Mouse (Mus musculus) heart, adult 2 months (tissue): ENCODE data around the gene Dusp28.

Experiments
- CTCF ChIP-seq: fragments of 200-600 bp; IDR thresholded peaks from 2 replicates; pipeline ENCODE4 v1.8.1; 2022; ENCODE audit warnings: antibody characterized with exemption, mild to moderate bottlenecking, moderate library complexity
- EP300 ChIP-seq: fragments of 200-500 bp; IDR thresholded peaks from 2 replicates; pipeline ENCODE4 v1.6.1; 2011; ENCODE audit warnings: low read depth, low read length, control low read depth; ENCODE audit not compliant: insufficient read depth
- POLR2A ChIP-seq: fragments of 200-500 bp; IDR thresholded peaks from 2 replicates; pipeline ENCODE4 v1.6.1; 2011; ENCODE audit warnings: mild to moderate bottlenecking, low read depth, low read length, control low read depth; ENCODE audit not compliant: insufficient read depth

GRCm38 (mm10) chr1:92907632-92908360 lies 1.0 kb downstream of the Dusp28 start:
- TF ChIP-seq CTCF = no peak
- no peak for TF ChIP-seq POLR2A
- no peak for TF ChIP-seq EP300
